Mouse (Mus musculus) gastrocnemius, adult 8-10 months (tissue): ENCODE data around the gene Nemp1. TPM values are rescaled to one million over a fixed set of nuclear protein-coding genes. Genes with fewer than 3 reads are reported as not detected.

Source experiments
- DNase-seq, 2 experiments: peaks; one replicate each; pipeline ENCODE4 v3.0.0; 2022; ENCODE audit warnings: low spot score in 2 of 2
- total RNA-seq, 4 experiments: library from RNA; stranded (reverse); gene quantifications; 2 replicates each; pipeline ENCODE4 v1.2.4; 2022

The Nemp1 gene
- total RNA-seq, result 1 to 10 TPM; 2.0 to 2.6 (median 2.3) TPM

DNA sequence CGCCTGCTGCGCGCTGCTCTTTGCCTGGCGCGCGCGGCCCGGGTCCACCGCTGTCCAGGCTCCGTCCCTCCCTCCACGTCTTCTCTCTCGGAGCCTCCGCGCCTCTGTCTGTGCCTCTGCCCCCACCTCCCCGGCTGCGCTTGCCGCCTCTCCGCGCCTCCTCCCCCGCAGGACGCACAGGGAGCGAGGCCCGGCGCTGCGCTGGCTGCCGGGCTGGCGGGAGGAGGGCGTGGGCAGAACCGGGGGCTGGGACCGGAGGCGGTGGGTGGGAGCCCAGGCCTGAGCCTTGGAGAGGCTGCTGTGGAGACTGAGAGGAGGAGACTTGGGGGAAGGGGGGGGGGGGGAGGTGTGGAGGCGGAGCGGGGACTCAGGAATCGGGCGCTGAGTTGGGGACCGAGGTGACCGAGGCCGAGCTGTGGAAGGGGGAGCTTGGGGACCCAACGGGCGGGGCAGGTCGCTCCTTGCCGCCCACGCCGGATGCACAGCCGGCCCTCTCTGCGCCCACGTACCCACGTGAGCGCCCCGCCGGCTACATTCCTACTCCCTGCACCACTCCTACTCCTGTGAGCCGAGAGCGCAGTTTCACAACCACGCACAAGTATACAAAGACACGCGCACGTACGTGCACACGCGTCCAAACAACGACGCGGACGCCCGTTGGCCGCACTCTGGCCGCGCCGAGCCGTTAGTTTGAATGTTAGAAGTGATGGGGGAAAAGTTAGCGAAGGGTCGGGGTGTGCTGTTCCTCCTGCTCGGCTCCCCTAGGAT lies at the start of gene Nemp1:
TSS of gene Nemp1 (plus strand) at position 401 of the 768 bp plus-strand sequence.
- peak; percentile 69 to 84 for DNase-seq

DNA sequence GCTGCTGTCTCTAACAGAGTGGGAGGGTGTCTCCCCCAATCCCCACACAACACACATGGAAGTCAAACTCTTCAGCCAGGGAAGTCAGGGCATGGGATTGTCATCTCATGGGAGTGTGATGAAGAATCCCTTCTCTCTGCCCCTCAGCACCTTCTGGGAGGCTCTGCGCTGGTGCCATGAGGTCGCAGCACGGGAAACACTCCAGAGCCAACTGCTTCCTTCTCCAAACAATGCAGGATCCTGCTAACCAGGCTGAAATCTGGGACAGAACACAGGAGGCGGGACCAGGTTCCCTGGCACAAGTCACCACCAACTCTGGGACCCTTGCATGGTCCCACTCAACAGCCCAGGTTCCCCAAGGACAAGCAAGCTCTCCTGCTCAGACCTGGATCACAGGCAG lies 49.4 kb upstream of the Nemp1 start:
- DNase-seq, result no peak

DNA sequence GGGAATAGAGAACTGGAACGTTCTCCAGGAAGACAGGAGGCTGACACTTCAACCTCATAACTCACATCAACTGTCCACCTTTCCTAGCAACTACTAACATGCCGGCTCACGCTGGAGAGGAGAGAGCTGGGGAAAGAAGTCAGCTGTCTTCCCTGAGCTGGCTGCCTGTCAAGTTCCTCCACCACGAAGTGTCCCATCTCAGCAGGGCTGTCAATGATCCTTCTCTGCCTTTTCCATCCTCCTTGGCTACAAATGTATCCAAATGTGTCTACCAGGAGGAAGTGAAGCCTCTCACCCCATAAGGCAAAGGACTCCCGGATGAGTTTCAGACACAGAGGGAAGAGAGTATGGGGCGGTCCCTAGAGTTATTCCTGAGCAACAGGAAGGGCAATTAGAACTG lies 48.5 kb upstream of the Nemp1 start:
- no peak for DNase-seq

DNA sequence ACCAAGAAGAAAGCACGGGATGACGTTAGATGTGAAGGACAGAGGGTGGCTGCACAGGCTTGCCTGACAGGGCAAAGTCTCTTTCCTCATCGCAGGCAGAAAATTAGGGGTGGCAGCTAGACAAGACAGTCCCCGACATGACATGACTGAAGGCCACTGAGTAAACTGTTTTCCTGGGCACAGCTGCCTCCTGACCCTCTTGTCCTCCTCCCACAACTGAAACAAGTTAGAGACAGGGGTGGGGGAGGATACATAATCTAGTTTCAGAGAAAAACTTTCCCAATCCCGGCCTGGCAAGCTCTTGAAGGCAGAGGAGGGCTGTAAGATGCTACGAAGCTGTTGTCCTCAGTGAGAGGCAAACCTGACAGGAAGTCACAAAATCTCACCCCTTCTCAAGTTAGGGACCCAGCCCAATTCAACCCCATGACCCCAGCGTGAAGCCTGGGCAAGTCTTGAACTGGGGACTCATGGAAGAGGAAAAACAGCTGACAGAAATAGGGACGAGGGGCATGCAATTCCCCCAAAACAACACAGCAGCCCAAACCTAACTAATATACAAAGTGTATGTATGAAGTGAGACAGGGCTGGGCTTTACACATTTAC lies 47.5 kb upstream of the Nemp1 start:
- DNase-seq, result no peak

DNA sequence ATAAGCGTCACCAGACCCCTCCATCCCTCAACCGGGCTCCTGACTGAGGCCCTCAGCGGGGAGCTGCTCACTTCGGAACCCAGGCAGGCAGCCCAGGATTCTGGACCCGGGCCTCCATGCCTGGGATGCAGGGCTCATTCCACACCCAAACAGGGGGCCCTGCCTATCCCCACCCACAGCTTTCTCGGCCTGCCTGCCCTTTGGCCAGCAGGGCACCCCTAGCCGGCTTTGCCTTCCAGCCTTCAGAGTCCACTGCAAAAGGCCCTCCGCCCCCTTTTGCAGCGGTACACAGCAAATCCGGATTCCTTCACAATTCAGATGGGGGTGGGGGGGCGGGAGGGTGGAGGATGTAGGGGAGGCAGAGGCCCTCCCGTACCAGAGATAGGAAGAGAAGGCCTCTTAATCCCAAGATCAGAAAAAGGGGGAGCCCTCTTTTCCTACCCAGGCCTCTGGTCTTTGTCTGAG lies 46.7 kb upstream of the Nemp1 start:
- no peak for DNase-seq

DNA sequence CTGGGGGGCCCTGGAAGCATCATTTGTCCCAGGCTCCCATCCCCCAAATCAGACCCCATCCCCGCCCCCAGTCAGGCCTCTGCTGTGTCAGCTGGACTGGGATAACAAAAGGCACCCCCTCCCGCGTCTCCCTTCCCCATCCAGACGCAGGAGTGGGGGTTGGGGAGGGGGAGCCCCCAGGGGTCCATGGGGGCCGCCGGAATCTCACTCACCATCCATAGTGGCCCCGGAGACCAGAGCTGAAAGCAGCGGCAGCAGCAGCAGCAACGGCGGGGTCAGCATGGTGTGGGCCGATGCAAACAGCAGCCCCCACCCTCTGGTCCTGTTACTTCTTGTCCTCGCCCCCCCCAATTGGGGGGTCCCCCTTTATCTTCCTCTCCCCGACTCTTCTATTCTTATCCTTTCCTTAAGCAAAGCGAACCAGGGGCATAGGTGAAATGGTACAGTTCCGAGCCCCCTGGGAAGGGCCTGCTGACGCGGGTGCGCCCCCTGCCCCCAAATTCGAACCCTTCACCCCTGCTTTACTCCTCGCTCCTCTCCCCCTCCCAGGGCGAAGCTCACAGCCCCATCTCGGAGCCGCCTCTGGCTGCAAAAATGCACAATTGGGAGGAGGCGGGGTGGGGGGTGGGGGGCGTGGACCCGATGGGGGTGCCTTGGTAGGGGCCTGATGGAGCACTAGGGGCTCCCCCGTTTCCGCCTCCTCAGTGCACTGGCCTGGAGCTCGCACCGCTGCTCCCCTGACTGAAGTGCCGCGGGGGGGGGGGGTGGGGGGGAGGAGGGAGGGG lies 46.1 kb upstream of the Nemp1 start, which contains the start of gene Lrp1:
TSS of gene Lrp1 (minus strand) at position 743 of the 785 bp plus-strand sequence.
- no peak for DNase-seq

DNA sequence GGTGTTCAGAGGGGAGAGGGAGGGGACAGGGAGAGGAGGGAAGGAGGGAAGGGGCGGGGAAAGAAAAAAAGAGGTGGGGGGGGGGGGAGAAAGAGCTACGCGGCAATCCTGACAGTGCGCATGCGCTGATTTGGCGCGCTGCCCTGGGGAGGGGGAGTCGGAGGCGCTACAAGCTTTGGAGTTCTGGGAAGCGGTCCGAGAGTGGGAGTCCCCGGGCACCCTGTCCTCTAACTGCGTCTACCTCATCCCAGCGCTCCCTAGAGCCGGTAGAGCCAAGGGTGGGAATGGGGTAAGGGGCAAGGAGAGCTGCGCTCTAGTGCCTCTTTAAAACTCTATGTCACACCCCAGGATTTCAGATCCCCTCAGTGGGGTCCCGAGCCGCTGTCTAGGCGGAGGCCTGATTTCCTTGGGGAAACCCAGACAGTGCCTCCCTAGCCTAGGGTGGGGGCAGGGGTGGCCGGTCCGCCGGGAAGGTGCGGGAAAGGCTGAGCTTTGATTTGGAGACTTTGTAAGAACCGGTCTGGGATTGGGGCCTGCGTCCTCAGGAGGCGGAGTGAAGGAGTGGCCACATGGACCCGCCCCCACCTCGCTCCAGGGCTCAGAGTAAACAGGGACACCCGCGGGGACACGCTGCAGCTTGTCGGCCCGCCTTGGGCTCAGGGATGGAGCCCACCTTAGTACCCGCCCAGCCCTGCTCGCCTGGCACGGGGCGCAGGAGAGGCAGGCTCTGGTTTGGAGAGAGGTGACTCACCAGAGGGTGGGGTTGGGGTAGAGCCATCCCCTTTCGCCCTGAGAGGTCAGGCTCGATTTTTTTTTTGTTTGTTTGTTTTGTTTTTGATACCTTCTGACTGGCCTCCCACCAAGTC lies 45.3 kb upstream of the Nemp1 start:
- peak; percentile 91 to 93 for DNase-seq

DNA sequence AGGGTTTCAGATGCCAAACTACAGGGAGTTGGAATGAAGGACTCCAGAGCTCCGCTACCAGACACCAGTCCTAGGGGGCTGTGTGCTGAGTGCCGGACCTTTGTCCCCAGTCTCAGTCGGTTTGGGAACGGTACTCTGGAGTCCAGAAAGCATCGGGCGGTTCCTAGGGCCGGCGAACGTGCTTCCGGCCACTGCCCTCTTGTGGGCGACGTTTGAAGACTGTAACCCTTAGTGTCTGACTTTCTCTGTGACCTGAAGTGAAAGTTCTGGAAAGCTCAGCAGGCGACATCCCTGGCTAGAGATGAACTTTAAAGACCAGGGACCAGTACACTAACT lies 44.7 kb upstream of the Nemp1 start:
- peak in 1 of 2 experiments; percentile 72 for DNase-seq

DNA sequence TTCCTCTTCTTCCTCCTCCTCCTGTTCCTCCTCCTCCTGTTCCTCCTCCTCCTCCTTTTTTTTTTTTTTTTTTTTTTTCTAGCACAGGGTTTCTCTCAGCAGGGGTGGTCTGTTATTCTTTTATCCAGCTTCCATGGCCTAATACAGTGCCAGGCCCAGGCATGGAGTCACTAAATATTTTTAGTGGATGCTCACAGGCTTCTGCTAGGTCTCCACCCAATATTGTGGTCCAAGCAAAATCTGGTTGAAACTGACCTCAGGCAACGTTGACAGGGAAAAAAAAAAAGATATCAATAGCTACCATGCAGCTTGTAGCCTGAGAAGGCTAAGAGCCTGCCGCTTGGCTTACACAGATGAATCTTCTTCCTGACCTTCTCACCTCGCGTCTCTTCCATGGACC lies 44.0 kb upstream of the Nemp1 start:
- DNase-seq, result no peak

DNA sequence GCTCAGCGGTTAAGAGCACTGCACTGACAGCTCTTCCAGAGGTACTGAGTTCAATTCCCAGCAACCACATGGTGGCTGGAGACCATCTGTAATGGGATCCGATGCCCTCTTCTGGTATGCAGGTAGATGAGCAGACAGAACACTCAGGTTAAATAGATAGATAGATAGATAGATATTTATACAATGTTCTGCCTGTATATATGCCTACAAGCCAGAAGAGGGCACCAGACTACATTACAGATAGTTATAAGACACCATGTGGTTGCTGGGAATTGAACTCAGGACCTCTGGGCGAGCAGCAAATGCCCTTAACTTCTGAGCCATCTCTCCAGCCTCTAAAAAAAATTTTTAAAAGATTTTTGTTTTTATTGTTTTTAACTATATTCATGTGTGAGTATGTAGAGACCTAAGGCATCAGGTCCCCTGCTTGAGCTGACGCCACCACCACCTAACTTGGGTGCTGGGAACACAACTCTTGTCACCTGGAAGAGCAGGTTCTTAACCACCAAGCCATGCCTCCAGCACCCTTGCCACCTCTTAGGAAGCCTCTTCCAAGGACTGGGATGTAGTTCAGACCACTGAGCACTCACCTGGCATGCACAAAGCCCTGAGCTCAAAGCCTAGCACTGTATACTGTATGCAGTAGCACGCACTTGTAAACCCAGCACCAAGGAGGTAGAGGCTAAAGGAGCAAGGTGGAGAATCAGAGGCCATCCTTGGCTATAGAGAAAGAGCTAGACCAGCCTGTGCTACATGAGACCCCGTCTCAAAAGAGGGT lies 43.1 kb upstream of the Nemp1 start:
- DNase-seq, result no peak

DNA sequence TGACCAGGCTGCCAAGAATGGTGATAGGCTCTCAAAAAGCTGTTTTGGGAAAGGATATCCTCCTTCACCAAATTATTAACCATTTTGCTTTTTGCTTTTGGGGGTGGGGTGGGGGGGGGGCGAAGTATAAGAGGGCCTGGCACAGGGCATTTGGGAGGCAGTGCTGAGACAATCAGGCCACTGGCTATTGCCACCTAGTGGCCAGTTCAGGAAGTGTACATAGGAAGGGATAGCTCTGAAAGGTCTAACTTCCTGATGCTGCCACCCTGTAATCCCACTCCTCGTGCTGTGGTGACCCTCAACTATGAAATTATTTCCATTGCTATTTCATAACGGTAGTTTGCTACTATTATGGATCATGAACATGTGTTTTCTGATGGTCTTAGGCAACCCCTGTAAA lies 40.3 kb upstream of the Nemp1 start:
- DNase-seq, result no peak

DNA sequence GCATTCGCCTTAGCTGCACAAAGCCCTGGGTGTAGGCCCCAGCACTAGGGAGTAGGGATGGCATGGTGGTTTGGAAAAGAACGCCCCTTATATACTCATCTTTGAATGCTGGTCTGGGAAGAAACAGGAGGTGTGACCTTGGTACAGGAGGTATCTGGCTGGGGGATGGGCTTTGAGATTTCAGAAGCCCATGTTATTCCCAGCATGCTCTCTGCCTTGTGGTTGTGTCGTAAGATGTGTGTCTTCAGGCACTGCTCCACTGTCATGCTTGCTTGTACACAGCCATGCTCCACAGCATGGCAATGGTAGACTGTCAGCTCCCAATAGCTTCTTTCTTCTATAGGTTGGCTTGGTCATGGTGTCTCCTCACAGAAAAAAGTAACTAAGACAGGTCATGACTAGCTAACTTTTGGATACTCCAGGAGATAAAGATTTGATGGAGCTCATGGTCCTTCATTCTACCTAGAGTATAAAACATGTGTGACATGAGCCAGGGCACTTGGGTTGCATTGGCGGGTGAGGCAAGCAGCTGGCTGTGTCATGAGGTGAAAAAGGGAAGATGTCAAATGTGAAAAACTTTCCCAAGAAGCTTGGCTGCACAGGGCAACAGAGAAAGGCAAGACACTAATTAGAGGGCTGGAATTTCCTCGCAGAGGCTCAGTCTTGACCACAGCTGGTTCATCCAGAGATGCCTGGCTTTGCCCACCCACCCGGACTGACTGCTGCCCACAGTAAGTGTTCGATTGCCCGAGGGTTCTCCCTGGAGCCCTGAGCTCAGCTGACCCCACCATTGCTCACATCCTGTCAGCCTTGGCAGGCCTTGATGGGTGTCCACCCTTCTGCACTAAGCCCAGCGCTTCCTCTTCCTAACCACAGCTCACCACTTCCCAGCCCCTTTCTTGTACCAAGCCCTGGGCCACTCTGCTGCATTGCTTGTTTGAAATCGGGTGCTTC lies 35.2 kb upstream of the Nemp1 start:
- peak in 1 of 2 experiments; percentile 41 for DNase-seq

DNA sequence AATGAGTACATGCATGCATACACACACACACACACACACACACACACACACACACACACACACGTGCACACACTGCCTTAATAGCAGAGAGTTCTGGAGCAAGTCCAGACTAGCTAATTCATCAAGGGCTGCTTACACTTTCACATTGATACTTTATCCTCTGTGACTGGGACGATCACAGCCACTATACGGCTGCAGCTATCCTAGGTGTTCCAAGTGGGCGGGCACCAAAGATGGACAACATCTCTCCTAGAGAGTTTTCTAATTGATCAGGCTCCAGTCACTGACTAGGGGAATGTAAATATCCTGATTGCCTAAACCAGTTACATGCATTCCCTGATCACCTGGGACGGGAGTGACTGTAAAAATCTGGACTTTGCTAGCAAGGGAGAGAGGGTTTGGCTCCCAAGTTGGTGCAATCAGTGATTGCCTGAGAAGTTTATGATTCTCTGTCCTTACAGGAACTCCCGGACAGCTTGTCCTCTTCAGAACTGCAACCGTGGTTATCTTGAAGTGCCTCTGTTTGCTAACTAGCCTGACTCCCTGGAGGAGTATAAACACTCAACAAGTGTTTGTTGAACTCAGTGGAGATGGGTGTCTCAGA lies 33.9 kb upstream of the Nemp1 start:
- no peak for DNase-seq

DNA sequence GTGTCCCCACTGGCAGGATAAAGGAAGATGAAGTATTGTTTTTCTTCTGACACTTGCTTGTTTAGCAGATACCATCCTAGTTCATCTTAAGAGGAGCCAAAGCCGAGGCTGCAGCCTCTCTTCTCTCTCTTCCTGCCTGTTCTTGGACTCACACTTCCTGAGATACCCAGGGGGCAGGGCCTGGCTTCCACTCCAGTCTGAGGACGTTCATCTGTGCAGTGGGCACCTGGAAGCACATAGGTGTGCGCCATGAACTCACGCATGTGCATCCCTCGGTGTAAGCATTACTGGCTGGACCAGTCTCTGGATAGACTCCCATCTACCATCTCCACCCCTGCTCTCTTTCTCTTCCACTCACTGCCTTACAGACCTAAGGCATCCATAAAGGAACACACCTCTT lies 26.3 kb upstream of the Nemp1 start:
- DNase-seq, result no peak

DNA sequence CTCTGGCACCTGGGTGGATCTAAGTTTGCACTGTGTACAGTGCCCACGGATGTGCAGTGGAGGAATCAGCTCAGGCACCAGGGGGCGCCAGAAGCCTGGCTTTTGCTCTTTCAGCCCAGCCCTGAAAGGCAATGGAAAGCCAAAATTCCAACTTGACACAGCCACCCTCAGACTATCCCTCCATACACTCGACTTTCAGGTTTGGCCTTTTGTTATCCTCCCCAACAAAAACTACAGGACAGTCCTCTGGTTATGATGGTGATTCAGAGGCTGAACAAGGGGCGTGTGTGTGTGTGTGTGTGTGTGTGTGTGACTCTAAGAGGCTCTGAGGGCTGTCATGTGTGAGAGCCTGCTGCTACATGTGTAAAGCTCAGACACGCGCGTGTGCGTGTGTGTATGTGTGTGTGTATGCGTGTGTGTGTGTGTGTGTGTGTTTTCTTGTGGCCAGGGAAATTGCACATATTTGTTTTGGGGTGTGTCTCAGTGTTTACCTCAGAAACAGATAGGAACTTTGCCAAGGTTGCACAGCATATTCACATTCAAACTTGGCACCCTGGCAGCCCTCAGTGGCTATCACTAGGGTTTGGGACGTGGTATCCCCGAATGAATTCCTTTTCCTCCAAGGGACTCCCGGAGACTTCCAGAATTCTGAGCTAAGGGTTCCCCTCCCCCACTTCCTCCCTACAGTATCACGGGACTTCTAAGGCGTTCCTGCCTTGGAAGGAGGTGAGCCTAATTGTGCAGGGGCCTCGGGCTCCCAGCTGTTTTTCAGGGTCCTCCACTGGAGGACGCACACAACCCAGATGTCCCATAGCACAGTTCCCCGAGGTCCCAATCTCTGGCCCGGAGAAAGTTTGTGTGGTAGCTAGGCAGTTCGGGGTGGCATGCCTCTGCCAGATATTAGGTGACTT lies 24.6 kb upstream of the Nemp1 start:
- peak; percentile 80 to 83 for DNase-seq

DNA sequence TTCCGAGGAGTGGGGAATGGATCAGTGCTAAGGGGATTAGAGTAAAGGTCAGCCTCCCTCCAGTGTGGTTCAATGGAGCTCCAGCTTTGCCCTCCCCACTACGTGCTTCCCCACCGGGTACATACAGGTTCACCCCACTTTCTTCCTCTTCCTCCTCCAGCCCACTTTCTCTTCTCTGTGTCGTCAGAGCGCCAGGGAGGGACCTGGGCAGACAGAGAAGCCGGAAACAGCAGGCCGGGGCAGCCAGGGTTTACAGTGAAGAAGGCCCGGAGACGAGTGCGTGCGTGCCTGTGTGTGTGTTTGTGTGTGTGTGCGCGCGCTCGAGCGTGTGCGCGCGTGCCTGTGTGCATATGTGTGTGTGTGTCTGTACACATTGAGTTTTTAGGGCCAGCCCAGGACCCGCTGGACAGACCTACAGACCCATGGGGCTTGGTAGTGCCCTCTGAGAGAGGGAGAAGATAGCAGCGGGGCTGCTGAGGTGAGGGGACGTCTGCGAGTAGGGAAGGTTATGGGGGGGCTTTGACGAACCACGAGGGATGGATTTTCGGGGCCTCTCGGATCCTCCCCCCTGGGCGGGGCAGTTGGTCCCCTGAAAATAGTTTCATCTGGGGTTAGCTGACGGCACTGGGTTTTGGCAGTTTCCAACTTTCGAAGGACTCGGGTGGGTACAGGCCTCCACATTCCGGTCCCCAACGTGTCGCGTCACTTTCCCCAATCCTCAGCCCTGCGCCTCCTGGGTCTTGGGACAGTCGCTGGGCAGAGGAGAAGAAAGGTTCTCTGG lies 23.7 kb upstream of the Nemp1 start, which contains the start of gene Stat6:
TSS of gene Stat6 (plus strand) at position 215 of the 781 bp plus-strand sequence.
- peak; percentile 69 to 70 for DNase-seq
